Mouse (Mus musculus) layer of hippocampus, adult 11-12 months (tissue): Measurements from ENCODE around the gene Kcnip4.

Source experiments
- DNase-seq: peaks from one replicate; pipeline ENCODE4 v3.0.0; 2022; ENCODE audit warnings: low spot score

Kcnip4 gene

DNA sequence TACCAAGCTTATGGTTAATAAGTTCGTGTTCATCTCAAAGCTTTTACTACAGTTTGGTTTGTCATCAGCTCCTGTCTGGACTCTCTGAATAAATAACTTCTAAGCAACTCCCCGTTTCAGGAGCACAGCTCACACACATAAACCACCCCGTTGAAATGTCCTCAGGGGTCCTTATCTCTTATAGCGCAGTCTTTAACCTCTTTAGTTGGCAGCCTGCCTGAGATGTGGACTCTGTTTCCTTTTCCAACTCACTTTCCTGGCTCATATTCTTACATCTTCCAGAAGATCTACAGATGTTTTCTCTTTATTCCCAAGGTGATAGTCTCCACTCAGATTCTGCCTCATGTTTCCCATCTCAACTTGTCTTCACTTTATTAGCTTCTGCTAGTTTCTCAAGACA lies 1116.4 kb downstream of the Kcnip4 start:
- DNase-seq = no peak

DNA sequence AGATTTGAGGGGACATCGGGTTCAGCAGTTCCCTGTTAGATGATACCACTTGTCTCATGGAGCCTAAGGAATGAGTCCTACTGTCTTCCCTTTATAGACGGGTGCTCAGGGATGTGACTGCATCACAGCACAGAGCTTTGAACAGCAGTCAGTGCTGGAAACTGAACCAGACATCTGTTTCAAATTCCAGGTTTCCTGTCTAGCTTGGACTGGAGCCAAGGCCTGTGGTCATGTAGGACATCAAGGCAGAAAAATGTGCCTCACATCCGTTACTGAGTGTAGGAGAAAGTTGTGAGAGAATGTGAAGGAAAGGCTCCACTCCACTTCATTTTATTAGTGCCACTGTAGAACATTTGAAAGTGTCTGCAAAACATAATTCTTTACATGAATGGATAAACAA lies 1122.2 kb downstream of the Kcnip4 start:
- no peak for DNase-seq

DNA sequence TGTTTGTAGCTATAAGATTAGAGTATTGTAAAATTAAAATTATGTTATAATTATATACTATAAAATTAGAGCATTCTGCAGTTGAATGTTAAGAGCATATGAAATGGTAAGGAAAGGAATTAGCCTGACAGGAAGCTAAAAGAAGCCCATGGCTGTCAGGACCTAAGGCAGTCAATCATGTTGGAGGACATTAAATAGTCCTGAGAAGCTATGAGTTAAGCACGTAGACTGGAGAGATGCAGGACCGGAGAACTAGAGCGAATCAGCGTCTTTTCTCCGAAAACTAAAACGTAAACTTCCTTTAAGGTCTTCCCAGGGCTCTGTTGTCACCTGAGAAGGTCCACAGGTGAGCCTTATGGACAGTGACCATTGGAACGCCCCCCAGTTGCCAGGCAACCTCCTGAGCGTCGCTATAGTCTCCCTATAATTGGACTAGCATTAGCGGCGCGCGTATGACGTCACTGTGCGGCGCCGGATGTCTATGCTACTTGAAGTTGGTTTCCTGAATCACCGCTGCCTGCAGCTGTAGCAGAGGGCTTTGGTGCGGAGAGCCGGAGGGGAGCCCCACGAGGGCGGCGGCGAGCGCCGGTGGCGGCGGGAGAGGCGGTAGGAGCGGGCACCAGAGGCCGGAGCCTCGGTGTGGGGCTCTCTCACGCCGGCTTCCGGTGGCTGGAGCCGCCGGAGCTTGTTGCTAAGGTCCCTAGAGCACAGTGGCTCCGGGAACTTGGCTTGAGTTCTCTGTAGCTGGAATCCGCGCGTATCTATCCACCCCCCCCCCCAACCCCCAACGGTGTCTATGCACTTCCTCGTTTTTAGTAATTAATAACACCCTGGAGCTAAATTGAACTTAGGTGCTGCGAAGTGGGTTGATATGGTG lies 1152.6 kb downstream of the Kcnip4 start:
- DNase-seq = peak; percentile 95

DNA sequence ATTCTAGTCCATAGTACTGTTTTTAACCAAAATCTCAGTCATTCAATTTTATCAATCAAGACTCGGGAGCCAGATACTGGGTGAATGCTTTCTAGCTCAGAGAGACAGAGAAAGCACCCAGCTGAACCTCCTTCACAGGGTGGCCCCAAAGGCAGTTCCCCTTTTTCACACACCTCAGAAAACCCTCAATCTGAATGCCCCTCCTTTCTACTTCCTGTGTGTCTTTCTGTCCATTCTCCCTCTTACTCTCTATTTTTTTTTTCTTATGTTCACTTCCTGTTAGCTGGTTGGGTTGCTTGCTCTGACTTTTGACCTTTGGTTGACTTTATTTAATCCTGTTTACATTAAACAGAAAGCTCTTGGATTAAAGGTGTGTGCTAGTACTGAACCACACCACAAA lies 1175.4 kb downstream of the Kcnip4 start:
- DNase-seq = no peak

DNA sequence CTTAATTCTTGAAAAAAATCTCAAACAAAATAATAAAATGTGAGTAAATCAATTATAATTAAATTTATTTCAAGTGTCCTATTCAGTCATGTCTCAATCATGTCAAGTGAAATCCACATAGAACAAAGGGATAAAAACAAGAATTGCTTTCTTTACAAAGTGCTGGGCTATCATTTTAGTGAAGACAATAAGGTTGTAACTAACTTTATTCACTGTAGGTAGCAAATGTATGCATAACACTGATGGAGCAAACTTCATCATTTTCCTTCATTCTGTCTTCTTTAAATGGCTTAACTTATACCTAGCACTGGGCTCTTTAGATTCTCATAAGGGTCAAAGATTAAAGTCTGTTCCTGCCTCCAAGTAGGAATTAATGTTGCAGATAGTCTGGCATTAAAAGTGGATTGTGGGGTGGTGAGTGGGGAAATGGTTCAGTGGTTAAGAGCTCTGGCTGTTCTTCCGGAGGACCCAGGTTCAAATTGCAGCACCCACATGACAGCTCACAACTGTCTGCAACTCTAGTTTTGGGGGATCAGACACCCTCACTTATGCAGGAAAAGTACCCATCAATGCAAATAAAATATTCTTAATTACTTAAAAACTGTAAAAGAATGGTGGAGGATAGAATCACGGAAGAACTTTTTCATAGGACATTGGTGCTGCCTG lies 1178.6 kb downstream of the Kcnip4 start:
- no peak for DNase-seq

DNA sequence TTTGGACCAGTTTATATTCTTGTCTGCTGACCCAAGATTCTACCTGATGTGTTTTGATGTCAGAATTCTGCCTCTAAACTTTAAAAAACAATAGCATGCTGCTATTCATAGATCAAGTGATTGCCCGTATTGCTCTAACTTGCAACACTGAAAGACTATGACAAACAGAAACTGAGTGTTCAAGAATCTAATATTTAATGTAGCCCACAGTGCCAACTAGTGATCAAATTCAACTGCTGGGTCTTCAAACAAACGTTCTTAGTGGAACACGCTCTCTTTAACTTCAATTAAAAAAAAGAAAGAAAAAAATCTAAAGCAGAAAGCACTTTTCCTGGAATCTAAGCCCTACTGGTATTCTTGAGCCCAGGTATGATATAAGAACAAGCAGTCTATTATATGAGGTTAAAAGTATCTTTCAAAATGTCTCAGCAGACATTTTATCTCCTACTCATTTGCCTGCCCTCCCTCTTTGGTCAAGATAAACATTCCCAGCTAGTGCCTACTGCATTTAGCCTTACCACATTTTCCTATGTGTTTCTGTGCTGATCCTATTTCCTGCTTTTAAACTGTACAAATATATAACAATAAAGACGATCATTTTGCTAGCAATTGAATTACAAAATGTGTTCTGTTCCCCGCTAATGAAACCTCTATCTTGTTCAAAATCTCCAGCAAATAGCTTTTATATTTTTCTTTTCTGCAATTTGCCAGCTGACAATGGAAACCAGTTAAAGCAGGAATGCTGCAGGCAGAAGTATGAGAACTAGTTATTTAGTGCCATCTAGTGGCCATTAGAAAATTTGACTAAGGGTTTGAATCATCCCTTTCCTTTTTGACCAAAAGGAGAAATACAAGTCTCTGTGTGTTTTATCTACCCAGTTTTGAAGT lies 1179.4 kb downstream of the Kcnip4 start:
- no peak for DNase-seq

DNA sequence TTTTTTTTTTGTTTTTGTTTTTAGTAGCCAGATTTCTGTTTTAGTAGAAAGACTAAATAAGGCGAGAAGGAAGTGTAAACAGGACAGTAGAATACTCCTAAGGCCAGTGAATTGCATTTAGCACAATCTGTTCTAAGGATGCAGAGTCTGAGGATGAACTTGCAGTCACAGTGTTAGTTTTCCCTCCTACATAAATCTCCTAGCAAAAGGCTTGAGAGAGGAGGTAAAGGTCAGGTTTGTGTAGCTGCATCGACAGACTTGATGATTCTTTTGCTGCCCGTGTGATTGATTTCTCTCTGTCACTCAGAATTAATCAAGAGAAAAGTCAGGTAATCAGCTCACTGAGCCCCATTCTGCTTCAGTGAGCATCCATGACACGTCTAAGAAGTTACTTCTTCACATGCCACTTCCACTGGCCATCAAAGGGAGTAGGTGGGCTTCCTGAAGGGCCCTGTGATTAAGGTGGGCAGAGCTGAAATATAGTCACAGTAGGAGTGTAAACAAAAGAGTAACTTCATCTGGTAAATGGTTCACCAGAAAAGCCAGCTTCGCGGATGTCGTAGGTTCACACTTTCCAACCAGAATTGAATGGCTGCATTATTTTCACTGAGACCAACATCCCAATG lies 1183.8 kb downstream of the Kcnip4 start:
- no peak for DNase-seq
